Mouse (Mus musculus): ENCODE data around the gene 1600012H06Rik. TPM values are rescaled to one million over a fixed set of nuclear protein-coding genes. Genes with fewer than 3 reads are reported as not detected.
"Not testable (repeated sequence)": the region's sequence is repeated elsewhere in the genome, so short reads cannot be mapped to it uniquely, and the experiment has no call there.

Gene 1600012H06Rik
- total RNA-seq (2015) (11.0 and 13.0 TPM in 2 replicates), total RNA-seq (2017) (9.5 and 12.2 TPM in 2 replicates)

GRCm38 (mm10) chr17:14943009-14943728 is at the start of gene 1600012H06Rik, which contains the start of gene Wdr27:
TSS of gene 1600012H06Rik (plus strand) at chr17:14943184.
TSS of gene Wdr27 (minus strand) at chr17:14943158.
- peak; percentile 98 for ATAC-seq (replicated peaks; ENCODE audit: poor library complexity)

DNA sequence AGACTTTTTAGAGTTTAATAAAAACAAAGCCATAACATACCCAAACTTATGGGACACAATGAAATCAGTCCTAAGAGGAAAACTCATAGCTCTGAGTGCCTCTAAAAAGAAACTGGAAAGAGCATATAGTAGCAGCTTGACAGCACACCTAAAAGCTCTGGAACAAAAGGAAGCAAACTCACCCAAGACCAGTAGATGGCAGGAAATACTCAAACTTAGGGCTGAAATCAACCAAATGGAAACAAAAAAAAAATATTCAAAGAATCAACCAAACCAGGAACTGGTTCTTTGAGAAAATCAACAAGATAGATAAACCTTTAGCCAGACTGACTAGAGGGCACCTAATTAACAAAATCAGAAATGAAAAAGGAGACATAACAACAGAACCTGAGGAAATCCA is 47.9 kb upstream of the 1600012H06Rik start:
- ATAC-seq (replicated peaks; ENCODE audit: poor library complexity) = not testable (repeated sequence)

- ATAC-seq (replicated peaks; ENCODE audit: poor library complexity) = no peak
Measured at GRCm38 (mm10) chr17:14898972-14899371, 44.0 kb upstream of the 1600012H06Rik start.

GRCm38 (mm10) chr17:14903212-14903611 is 39.8 kb upstream of the 1600012H06Rik start:
- ATAC-seq (replicated peaks; ENCODE audit: poor library complexity) = no peak

- no peak for ATAC-seq (replicated peaks; ENCODE audit: poor library complexity)
Measured at GRCm38 (mm10) chr17:14904206-14904605, 38.8 kb upstream of the 1600012H06Rik start.

DNA sequence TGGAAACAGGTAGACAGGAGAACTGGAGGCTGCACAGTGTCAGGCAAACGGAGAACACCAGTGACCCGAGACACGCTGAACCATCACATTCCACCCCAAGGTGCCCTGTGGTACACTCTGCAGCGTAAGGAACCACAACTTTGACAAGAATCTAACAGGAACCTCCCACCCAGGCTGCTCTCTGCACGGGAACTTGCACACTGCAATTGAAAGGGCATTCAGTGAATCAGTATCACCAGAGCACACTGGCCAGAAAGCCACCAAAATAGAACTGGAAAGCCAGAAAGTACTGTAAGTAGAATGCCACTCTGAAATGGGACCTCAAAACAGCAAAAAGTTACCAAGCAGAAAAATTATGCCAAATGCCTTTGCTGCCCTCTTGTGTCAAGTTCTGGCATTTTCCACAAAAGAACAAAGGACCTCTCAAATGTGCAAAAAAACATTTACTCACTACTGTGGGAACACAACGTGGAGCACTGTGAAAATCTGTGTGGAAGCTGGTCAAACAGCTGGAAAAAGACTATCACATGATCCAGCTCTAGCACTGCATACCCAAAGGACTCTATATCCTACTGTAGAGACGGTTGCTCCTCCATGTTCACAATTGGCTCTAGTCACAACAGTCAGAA is 38.2 kb upstream of the 1600012H06Rik start:
- ATAC-seq (replicated peaks; ENCODE audit: poor library complexity) = peak; percentile 88

DNA sequence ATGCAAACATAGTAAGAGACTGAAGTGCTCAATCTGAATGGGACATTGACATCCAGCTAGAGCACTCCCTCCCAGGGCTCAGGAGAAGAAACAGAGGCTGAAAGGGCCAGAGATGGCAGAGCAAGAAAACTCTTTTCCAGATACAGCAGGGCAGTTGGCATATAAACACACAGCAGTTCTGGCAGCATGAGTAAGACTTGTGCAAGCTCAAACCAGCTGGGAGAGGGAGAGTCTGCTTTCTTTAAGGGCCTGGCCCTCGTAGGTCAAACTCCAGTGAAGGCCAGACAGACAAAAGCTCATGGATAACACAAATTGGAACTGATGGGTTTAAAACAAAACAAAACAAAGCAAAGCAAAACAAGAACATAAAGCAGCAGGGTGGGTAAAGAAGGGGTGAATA is 36.4 kb upstream of the 1600012H06Rik start:
- ATAC-seq (replicated peaks; ENCODE audit: poor library complexity) = no peak

GRCm38 (mm10) chr17:14907136-14907535 is 35.8 kb upstream of the 1600012H06Rik start:
- no peak for ATAC-seq (replicated peaks; ENCODE audit: poor library complexity)

- no peak for ATAC-seq (replicated peaks; ENCODE audit: poor library complexity)
Measured at GRCm38 (mm10) chr17:14909331-14909730, 33.7 kb upstream of the 1600012H06Rik start.

GRCm38 (mm10) chr17:14910771-14911170 is 32.2 kb upstream of the 1600012H06Rik start:
- ATAC-seq (replicated peaks; ENCODE audit: poor library complexity) = no peak

- peak; percentile 82 for ATAC-seq (replicated peaks; ENCODE audit: poor library complexity)
Measured at GRCm38 (mm10) chr17:14912420-14912819, 30.6 kb upstream of the 1600012H06Rik start.

GRCm38 (mm10) chr17:14912981-14913380 is 30.0 kb upstream of the 1600012H06Rik start:
- ATAC-seq (replicated peaks; ENCODE audit: poor library complexity) = no peak

DNA sequence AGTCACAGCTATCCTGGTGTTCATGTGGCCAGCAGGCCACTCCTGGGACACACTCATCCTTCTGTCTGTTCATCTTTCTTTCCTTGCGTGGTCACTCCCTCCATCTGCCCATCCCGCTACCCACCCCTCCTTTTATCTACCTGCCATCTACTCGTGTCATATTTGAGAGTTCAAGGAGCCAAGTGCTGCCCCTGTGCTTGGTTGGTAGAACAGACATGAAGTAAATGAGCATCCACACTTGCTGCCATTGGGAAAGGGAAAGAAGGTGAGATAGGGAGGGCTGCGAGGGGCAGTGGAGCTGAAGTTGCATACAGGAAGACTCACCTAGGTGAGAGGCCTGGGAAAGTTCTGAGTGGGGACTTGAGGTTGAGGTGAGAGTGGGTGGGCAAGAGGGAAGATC is 28.6 kb upstream of the 1600012H06Rik start:
- no peak for ATAC-seq (replicated peaks; ENCODE audit: poor library complexity)

DNA sequence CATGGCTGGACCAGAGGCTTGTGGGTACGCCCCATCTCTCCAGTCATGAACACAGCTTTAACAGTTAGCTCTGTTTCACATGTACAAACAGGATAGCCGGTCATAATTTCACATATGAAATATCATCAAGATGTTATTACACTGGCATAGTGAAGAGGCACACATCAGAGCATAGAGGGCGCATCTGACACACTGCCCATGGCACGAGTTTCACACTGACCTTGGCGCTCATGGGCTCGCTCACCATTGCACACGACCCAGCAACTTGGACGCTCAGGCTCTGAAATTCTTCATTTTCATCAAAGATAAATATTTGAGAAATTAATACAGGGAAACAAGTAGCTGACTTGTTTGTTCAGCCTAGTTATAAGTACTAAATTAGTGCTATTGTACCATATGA is 25.1 kb upstream of the 1600012H06Rik start:
- ATAC-seq (replicated peaks; ENCODE audit: poor library complexity) = no peak

DNA sequence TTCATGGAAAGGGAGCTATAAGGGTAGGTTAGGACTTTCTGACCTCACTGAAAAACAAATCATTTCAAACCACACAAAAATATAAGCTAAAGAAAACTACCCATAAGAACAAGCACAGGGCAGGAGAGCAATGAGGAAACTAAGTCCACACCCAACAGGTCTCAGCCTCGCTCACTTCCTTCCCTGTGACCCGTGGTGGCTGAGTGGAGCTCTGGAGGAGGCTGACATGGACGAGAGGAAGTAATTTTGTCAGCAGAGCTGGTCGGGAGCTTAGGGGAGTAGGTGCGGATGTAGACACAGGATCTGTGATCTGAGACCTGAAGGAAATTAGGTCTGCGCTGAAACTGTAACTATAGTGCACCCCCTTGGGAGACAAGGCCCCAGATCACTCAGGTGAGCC is 21.4 kb upstream of the 1600012H06Rik start:
- peak; percentile 89 for ATAC-seq (replicated peaks; ENCODE audit: poor library complexity)

DNA sequence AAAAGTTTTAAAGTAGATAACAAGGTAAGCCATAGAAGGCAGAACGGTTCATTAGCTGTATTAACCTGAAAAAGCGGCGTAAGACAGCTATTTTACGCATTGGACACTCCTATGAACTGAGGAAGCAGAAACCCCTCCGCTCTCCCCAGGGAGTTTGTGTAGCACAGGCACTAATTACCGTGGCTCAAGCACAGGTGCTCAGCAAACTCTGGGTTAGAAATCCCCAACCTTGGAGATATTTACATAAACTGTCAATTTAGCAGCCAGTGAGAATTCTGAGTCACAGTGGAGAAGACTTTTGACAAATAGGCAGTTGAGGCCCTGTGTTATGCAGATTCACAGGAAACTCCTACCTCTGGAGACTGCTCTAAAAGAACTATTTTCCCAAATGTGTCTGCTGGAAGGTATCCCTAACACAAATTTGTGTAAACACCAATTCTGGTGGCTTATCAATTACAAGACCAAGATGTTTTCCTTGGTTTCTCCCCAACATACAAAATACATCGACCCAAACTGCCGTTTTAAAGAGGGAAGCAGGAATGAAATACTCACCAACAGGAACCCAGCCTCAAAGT is 15.3 kb upstream of the 1600012H06Rik start:
- no peak for ATAC-seq (replicated peaks; ENCODE audit: poor library complexity)

DNA sequence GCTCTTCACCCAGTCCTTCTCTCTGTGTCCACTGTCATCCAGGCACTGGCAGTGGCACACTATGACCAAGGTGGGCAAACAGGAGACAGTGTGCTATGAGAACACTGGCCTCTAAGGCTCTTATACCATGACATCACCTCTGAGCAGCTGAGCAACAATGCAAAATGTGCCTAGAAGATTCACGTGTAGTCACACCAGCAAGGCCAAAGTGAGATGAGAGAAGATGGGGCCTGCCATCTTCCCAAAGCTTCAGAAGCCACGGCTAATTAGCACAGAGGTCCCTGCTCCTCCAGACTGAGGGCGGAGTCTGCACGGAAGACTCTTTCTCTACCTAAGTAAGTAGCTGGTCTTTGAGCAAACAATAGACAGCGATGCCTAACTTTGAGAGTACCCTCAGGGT is 14.4 kb upstream of the 1600012H06Rik start:
- no peak for ATAC-seq (replicated peaks; ENCODE audit: poor library complexity)

DNA sequence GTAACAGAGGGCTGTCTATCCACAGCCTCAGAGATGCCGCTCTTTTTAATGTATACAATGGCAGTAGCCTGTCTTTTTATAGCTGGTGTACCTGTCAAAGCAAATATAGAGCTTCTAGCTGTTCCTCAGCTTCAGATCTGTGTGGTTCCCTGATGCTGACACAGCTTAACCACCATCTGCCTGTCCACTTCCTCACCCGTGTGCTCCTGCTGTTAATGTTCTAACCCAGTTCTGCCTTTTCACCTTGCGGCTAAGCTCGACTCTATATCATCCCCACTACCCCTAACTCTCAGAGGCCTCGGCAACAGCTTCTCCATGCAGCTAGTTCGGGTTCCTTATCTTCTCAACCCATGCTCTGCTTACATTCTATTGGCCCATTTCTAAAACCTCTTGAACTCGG is 12.3 kb upstream of the 1600012H06Rik start:
- peak; percentile 90 for ATAC-seq (replicated peaks; ENCODE audit: poor library complexity)

- no peak for ATAC-seq (replicated peaks; ENCODE audit: poor library complexity)
Measured at GRCm38 (mm10) chr17:14931469-14931868, 11.5 kb upstream of the 1600012H06Rik start.

- ATAC-seq (replicated peaks; ENCODE audit: poor library complexity) = not testable (repeated sequence)
Measured at GRCm38 (mm10) chr17:14935280-14935679, 7.7 kb upstream of the 1600012H06Rik start.

DNA sequence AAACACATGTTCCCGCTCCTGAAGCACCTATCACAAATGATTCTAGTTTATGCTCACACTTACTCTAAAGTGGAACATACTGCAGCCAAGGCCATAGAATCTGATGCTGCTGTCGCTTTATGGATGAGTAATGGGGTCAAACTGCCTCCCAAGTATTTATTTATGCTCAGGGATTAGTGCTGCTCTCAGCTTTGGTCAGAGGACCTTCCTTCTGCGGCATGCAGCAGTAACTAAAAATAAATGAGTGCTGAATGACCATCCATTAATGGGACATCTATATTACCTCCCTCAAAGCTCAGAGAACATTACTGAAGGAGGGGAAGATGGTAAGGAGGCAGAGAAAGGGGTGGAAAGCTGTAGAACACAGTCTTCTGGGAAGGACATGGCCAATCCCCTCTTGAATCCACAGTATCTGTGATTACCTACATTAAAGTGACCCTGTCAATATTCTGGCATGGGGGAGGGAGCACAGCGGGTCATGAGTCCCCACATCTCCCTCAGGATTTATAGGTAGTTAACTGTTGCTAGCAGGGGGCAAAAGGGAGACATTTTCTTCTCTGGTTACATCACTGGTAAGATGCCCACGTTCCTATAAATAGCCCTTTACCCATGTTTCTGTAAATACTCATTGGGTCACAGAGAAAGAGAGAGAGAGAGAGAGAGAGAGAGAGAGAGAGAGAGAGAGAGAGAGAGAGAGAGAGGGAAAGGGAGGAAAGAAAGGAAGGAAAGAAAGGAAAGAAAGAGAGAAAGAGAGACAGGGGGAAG is 7.0 kb upstream of the 1600012H06Rik start:
- ATAC-seq (replicated peaks; ENCODE audit: poor library complexity) = no peak

Measured in megakaryocyte progenitor cell, adult 5-6 weeks (primary cell).